Mouse (Mus musculus) forebrain, embryonic 15.5 days (tissue): ENCODE measurements at regions not wholly inside any gene's neighbourhood (a gene's known extent, or its start where the extent isn't known, plus 50 kb on each side); places are given as distances from the start of the nearest gene placed in this dataset.
A peak's percentile ranks its signal among the peaks of the same experiment; 100 is the strongest.

Experiments used
- ATAC-seq: fragments of 200-750 bp; cut with Nextera tagmentation; replicated peaks from 2 replicates; pipeline ENCODE4 v1.8.0; 2017; ENCODE audit warnings: mild to moderate bottlenecking, moderate TSS enrichment, moderate library complexity
- H3K27ac ChIP-seq: fragments of 300-500 bp; sonication (generic); replicated peaks from 2 replicates; pipeline ENCODE4 v1.5.1; 2015; ENCODE audit warnings: mild to moderate bottlenecking, inconsistent platforms
- H3K27me3 ChIP-seq: fragments of 300-500 bp; sonication (generic); 2 replicates; pipeline ENCODE4 v1.6.1; 2015; ENCODE audit warnings: inconsistent platforms
- H3K36me3 ChIP-seq: fragments of 300-500 bp; sonication (generic); 2 replicates; pipeline ENCODE4 v1.6.1; 2015; ENCODE audit warnings: mild to moderate bottlenecking, inconsistent platforms
- H3K4me1 ChIP-seq: fragments of 300-500 bp; sonication (generic); 2 replicates; pipeline ENCODE4 v1.6.1; 2015; ENCODE audit warnings: inconsistent platforms
- H3K4me2 ChIP-seq: fragments of 300-500 bp; sonication (generic); replicated peaks from 2 replicates; pipeline ENCODE4 v1.6.1; 2015; ENCODE audit warnings: mild to moderate bottlenecking, inconsistent platforms
- H3K4me3 ChIP-seq: fragments of 300-500 bp; sonication (generic); 2 replicates; pipeline ENCODE4 v1.5.1; 2015; ENCODE audit warnings: mild to moderate bottlenecking, inconsistent platforms
- H3K9ac ChIP-seq: fragments of 300-500 bp; sonication (generic); replicated peaks from 2 replicates; pipeline ENCODE4 v1.6.1; 2015; ENCODE audit warnings: mild to moderate bottlenecking, inconsistent platforms
- H3K9me3 ChIP-seq: fragments of 300-500 bp; sonication (generic); 2 replicates; pipeline ENCODE4 v1.6.1; 2016; ENCODE audit warnings: inconsistent platforms
- WGBS: fragments of 180-500 bp; shearing (Covaris S2); methylation state at CpG from one replicate; pipeline ENCODE4 v1.1.7; 2015; ENCODE audit warnings: mixed read lengths; 5-methylcytosine and 5-hydroxymethylcytosine counted together

- peaks cover 21% of the 10 kb centered on the region for H3K4me1 ChIP-seq
- H3K4me2 ChIP-seq = peak overlapping the region; percentile 35
- WGBS = 4% methylated on average over 5 of the region's 5 CpGs
- peak overlapping the region; percentile 37 for H3K9ac ChIP-seq
- H3K4me3 ChIP-seq = peak overlapping the region; percentile 11; the same call in 1 of the 2 replicates
- ATAC-seq = no peak
- no peaks in the 10 kb centered on the region for H3K9me3 ChIP-seq
- no peaks in the 10 kb centered on the region for H3K27me3 ChIP-seq
- no peaks in the 10 kb centered on the region for H3K36me3 ChIP-seq
- peak overlapping the region; percentile 97 for H3K27ac ChIP-seq
These were observed 63.9 kb downstream of the Ddx3x start for GRCm38 (mm10) chrX:13344701-13345100.

- peaks cover 21% of the 10 kb centered on the region for H3K4me1 ChIP-seq
- H3K9ac ChIP-seq = peak overlapping the region; percentile 37
- H3K4me3 ChIP-seq = peak overlapping the region; percentile 11; the same call in 1 of the 2 replicates
- peak overlapping the region; percentile 97 for H3K27ac ChIP-seq
- 15% methylated on average over 5 of the region's 5 CpGs for WGBS
- no peak for ATAC-seq
- no peaks in the 10 kb centered on the region for H3K9me3 ChIP-seq
- H3K36me3 ChIP-seq = no peaks in the 10 kb centered on the region
- peak overlapping the region; percentile 35 for H3K4me2 ChIP-seq
- no peaks in the 10 kb centered on the region for H3K27me3 ChIP-seq
These were observed 64.4 kb downstream of the Ddx3x start for GRCm38 (mm10) chrX:13345126-13345525.

GRCm38 (mm10) chrX:13346011-13346631 lies 65.4 kb downstream of the Ddx3x start:
- Histone ChIP-seq H3K4me1 (peaks cover 21% of the 10 kb centered on the region), H3K36me3 (no peaks in the 10 kb centered on the region), H3K9me3 (no peaks in the 10 kb centered on the region), H3K4me2 (peak overlapping the region; percentile 58), H3K4me3 (peak overlapping the region; percentile 45), H3K27me3 (no peaks in the 10 kb centered on the region), H3K9ac (peak overlapping the region; percentile 43), H3K27ac (peak overlapping the region; percentile 97)
- ATAC-seq = peak; percentile 58
- 8% methylated on average over 17 of the region's 21 CpGs for WGBS

- H3K9ac ChIP-seq = peak overlapping the region; percentile 43
- WGBS = 7% methylated on average over 5 of the region's 5 CpGs
- ATAC-seq = no peak; the same call in 1 of the 2 replicates
- H3K4me3 ChIP-seq = peak overlapping the region; percentile 45
- peak overlapping the region; percentile 58 for H3K4me2 ChIP-seq
- H3K36me3 ChIP-seq = no peaks in the 10 kb centered on the region
- peaks cover 21% of the 10 kb centered on the region for H3K4me1 ChIP-seq
- peak overlapping the region; percentile 97 for H3K27ac ChIP-seq
- no peaks in the 10 kb centered on the region for H3K9me3 ChIP-seq
- no peaks in the 10 kb centered on the region for H3K27me3 ChIP-seq
These were observed 65.9 kb downstream of the Ddx3x start for GRCm38 (mm10) chrX:13346696-13347026.

- Histone ChIP-seq H3K9ac (peak overlapping the region; percentile 55), H3K4me3 (peak overlapping the region; percentile 45), H3K27ac (peak overlapping the region; percentile 97), H3K9me3 (no peaks in the 10 kb centered on the region), H3K27me3 (no peaks in the 10 kb centered on the region), H3K36me3 (no peaks in the 10 kb centered on the region), H3K4me1 (peaks cover 21% of the 10 kb centered on the region), H3K4me2 (peak overlapping the region; percentile 58)
- 13% methylated on average over 27 of the region's 27 CpGs for WGBS
- ATAC-seq = peak; percentile 94
These were observed 66.5 kb downstream of the Ddx3x start for GRCm38 (mm10) chrX:13347027-13347840.

DNA sequence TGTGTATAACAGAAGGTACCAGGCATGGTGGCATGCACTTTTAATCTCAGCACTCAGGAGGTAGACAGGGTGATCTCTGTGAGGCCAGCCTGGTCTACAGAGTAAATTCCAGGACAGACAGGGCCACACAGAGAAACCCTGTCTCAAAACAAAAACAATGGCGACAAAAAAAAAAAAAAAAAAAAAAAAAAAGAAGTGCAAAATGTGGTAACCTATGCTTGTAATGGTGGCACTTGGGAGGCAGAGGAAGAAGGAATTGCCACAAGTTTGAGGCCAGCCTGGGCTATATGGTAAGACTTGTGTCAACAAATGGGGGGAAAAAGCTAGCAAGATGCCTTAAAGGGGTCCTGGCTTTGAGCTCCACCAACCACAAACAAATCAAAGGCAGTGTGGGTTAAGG lies 67.6 kb downstream of the Ddx3x start:
- Histone ChIP-seq H3K4me3 (no peak overlapping the region), H3K9ac (no peak overlapping the region), H3K9me3 (no peaks in the 10 kb centered on the region), H3K36me3 (no peaks in the 10 kb centered on the region), H3K27ac (no peak overlapping the region), H3K4me1 (peaks cover 21% of the 10 kb centered on the region), H3K4me2 (no peak overlapping the region), H3K27me3 (no peaks in the 10 kb centered on the region)
- WGBS = 87% methylated on average over 1 of the region's 1 CpGs
- no peak for ATAC-seq

GRCm38 (mm10) chrX:13350461-13350860 lies 69.7 kb downstream of the Ddx3x start:
- ATAC-seq = no peak
- no peak overlapping the region for H3K27ac ChIP-seq
- no peaks in the 10 kb centered on the region for H3K27me3 ChIP-seq
- H3K4me1 ChIP-seq = peaks cover 7% of the 10 kb centered on the region
- no peak overlapping the region for H3K4me2 ChIP-seq
- H3K9me3 ChIP-seq = no peaks in the 10 kb centered on the region
- H3K9ac ChIP-seq = no peak overlapping the region
- WGBS = 80% methylated on average over 3 of the region's 3 CpGs
- H3K4me3 ChIP-seq = no peak overlapping the region
- no peaks in the 10 kb centered on the region for H3K36me3 ChIP-seq

DNA sequence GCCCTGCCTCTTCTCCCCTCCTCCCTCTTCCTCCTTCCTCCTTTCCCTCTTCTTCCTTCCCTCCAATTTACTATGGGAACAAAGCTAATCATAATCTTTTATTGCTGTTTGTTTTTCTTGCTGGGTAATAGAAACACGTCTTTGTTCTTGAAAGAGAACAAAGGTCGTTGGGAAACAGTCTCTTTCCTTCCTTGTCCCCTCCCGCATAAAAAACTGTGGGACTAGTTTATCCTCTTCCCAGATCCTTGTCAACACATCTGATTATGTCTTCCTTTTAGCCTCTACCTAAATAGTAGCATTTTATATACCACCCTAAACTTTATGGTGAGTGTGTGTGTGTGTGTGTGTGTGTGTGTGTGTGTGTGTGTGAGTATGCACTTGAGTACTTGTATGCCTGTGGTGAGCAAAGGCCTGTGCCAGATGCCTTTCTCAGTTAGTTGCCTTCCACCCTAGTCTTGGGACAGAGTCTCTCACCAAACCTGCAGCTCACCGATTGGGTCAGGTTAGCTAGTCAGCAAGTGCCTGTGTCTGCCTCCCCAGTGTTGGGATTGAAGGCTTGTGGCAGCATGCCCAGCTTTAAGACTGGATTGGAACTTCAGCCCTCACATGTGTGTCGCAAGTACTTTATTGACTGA lies 76.5 kb downstream of the Ddx3x start:
- Histone ChIP-seq H3K27me3 (no peaks in the 10 kb centered on the region), H3K9ac (no peak overlapping the region), H3K36me3 (no peaks in the 10 kb centered on the region), H3K4me1 (no peaks in the 10 kb centered on the region), H3K4me3 (no peak overlapping the region), H3K9me3 (no peaks in the 10 kb centered on the region), H3K27ac (no peak overlapping the region), H3K4me2 (no peak overlapping the region)
- no peak for ATAC-seq
- WGBS = 82% methylated on average over 5 of the region's 5 CpGs

DNA sequence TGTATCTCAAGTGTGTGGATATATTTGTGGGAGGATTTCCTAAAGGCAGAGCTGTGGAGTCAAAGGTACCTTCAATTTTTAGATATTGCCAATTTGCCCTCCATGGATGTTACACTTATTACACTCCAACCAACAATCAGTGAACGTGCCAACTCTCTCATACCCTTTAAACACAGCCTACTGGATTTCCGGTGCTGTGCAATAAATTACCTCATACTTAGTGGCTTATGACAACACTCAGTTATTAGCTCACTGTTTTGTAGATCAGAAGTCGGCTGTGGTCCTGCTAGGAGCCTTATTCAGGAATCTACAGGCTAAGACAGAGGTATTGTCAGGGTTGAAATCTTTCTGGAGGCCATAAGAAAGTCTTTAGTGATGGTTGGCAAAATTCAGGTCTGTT lies 77.2 kb downstream of the Ddx3x start:
- 83% methylated on average over 3 of the region's 3 CpGs for WGBS
- Histone ChIP-seq H3K9ac (no peak overlapping the region), H3K36me3 (no peaks in the 10 kb centered on the region), H3K27ac (no peak overlapping the region), H3K9me3 (no peaks in the 10 kb centered on the region), H3K4me3 (no peak overlapping the region), H3K4me2 (no peak overlapping the region), H3K27me3 (no peaks in the 10 kb centered on the region), H3K4me1 (no peaks in the 10 kb centered on the region)
- ATAC-seq = no peak

GRCm38 (mm10) chrX:13360436-13360835 lies 79.7 kb downstream of the Ddx3x start:
- H3K4me1 ChIP-seq = no peaks in the 10 kb centered on the region
- no peaks in the 10 kb centered on the region for H3K27me3 ChIP-seq
- ATAC-seq = no peak
- no peaks in the 10 kb centered on the region for H3K9me3 ChIP-seq
- no peaks in the 10 kb centered on the region for H3K36me3 ChIP-seq
- H3K27ac ChIP-seq = no peak overlapping the region
- no peak overlapping the region for H3K9ac ChIP-seq
- no peak overlapping the region for H3K4me2 ChIP-seq
- H3K4me3 ChIP-seq = no peak overlapping the region
- WGBS = 89% methylated on average over 5 of the region's 5 CpGs

DNA sequence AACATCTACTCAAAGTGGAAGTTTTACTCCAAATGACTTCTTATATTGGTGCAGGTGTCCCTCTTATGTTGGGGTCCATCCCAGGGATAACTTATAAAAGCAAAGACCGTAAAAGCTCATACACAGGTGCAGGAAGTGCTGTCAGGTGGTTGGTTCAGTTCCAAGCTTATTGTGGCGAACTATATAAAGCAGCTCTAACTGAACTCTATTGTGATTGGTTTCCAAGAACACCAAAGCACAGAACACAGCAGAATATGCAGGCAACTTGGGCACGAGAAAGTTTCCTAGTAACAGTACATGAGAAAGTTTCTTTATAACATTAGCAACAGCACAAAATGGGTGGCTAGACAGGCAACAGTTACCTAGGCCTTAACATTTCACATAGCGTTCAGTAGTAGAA lies 89.5 kb downstream of the Ddx3x start:
- H3K4me1 ChIP-seq = no peaks in the 10 kb centered on the region
- no peak overlapping the region for H3K4me2 ChIP-seq
- H3K36me3 ChIP-seq = no peaks in the 10 kb centered on the region
- no peak for ATAC-seq
- H3K9me3 ChIP-seq = no peaks in the 10 kb centered on the region
- no peaks in the 10 kb centered on the region for H3K27me3 ChIP-seq
- WGBS = 85% methylated on average over 4 of the region's 4 CpGs
- no peak overlapping the region for H3K4me3 ChIP-seq
- no peak overlapping the region for H3K9ac ChIP-seq
- no peak overlapping the region for H3K27ac ChIP-seq

DNA sequence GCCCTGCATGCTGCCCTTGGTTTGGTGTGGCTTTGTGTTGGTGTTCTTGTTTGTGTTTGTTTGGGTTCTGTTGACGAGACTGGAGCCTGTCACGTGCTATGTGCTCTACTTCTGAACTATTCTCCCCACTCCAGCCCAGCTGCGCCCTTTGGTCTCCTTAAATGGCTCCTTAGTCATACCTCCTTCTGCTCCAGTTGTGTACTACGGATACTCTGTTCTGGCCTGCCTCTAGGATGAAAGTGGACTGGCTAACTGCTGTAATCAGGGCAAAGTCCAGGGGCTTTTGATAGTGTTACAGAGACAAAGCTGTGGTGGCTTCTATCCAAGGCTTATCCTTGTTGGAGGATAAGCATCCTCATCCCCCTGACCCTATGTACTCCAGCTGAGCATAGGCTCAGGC lies 92.0 kb downstream of the Ddx3x start:
- no peaks in the 10 kb centered on the region for H3K36me3 ChIP-seq

More for the DNA sequence above, 92.0 kb downstream of the Ddx3x start:
- H3K9me3 ChIP-seq = no peaks in the 10 kb centered on the region
- no peaks in the 10 kb centered on the region for H3K4me1 ChIP-seq
- 68% methylated on average over 4 of the region's 4 CpGs for WGBS
- H3K4me2 ChIP-seq = no peak overlapping the region
- H3K9ac ChIP-seq = no peak overlapping the region
- H3K27me3 ChIP-seq = no peaks in the 10 kb centered on the region
- no peak overlapping the region for H3K4me3 ChIP-seq
- ATAC-seq = no peak
- no peak overlapping the region for H3K27ac ChIP-seq
